Mouse (Mus musculus): Measurements from ENCODE around the gene Zfp800. TPM values are rescaled to one million over a fixed set of nuclear protein-coding genes. Genes with fewer than 3 reads are reported as not detected.
A peak's percentile ranks its signal among the peaks of the same experiment; 100 is the strongest.

Zfp800 gene
- polyA plus RNA-seq, 1 experiment from 2014 or later = 26.8 TPM

GRCm38 (mm10) chr6:28385169-28385568 lies 12.6 kb downstream of the Zfp800 start:
- H3K27me3 ChIP-seq (replicated peaks; ENCODE audit: control insufficient read depth, insufficient read depth, low read length) = no peaks in the 10 kb centered on the region
- no peak overlapping the region for H3K9ac ChIP-seq (ENCODE audit: low read length)
- ATAC-seq (replicated peaks; ENCODE audit: low FRiP score, low TSS enrichment, low read depth) (no peak), DNase-seq (ENCODE audit: low spot score) (no peak)
- 75% methylated on average over 3 of the region's 3 CpGs for WGBS
- H3K9me3 ChIP-seq (ENCODE audit: control insufficient read depth, low read length) = no peaks in the 10 kb centered on the region
- H3K36me3 ChIP-seq (ENCODE audit: control insufficient read depth, insufficient read depth, low read length) = no peaks in the 10 kb centered on the region
- H3K4me1 ChIP-seq (replicated peaks; ENCODE audit: control insufficient read depth, insufficient read depth, low read length) = no peaks in the 10 kb centered on the region
- H3K4me2 ChIP-seq (ENCODE audit: low read length) = no peak overlapping the region
- no peak overlapping the region for H3K27ac ChIP-seq (ENCODE audit: low read depth)
- no peak overlapping the region for H3K4me3 ChIP-seq (ENCODE audit: low read depth, low read length)

GRCm38 (mm10) chr6:28381983-28382382 lies 15.8 kb downstream of the Zfp800 start:
- WGBS = 49% methylated on average over 4 of the region's 4 CpGs
- H3K4me3 ChIP-seq (ENCODE audit: low read depth, low read length) = no peak overlapping the region
- no peak for DNase-seq (ENCODE audit: low spot score)

GRCm38 (mm10) chr6:28369966-28370683 lies 27.7 kb downstream of the Zfp800 start:
- no peaks in the 10 kb centered on the region for H3K4me1 ChIP-seq (replicated peaks; ENCODE audit: control insufficient read depth, insufficient read depth, low read length)
- no peak for ATAC-seq (replicated peaks; ENCODE audit: low FRiP score, low TSS enrichment, low read depth)
- H3K4me2 ChIP-seq (ENCODE audit: low read length) = no peak overlapping the region
- no peaks in the 10 kb centered on the region for H3K27me3 ChIP-seq (replicated peaks; ENCODE audit: control insufficient read depth, insufficient read depth, low read length)
- no peaks in the 10 kb centered on the region for H3K36me3 ChIP-seq (ENCODE audit: control insufficient read depth, insufficient read depth, low read length)
- H3K9me3 ChIP-seq (ENCODE audit: control insufficient read depth, low read length) = no peaks in the 10 kb centered on the region
- no peak overlapping the region for H3K9ac ChIP-seq (ENCODE audit: low read length)
- DNase-seq (ENCODE audit: low spot score) = no peak
- WGBS = 87% methylated on average over 6 of the region's 6 CpGs
- no peak overlapping the region for H3K27ac ChIP-seq (ENCODE audit: low read depth)
- H3K4me3 ChIP-seq (ENCODE audit: low read depth, low read length) = no peak overlapping the region

More at GRCm38 (mm10) chr6:28381983-28382382, 15.8 kb downstream of the Zfp800 start:
- H3K9ac ChIP-seq (ENCODE audit: low read length) = no peak overlapping the region
- H3K27me3 ChIP-seq (replicated peaks; ENCODE audit: control insufficient read depth, insufficient read depth, low read length) = no peaks in the 10 kb centered on the region
- no peak overlapping the region for H3K4me2 ChIP-seq (ENCODE audit: low read length)
- no peak overlapping the region for H3K27ac ChIP-seq (ENCODE audit: low read depth)
- ATAC-seq (replicated peaks; ENCODE audit: low FRiP score, low TSS enrichment, low read depth) = no peak
- H3K36me3 ChIP-seq (ENCODE audit: control insufficient read depth, insufficient read depth, low read length) = no peaks in the 10 kb centered on the region
- H3K9me3 ChIP-seq (ENCODE audit: control insufficient read depth, low read length) = no peaks in the 10 kb centered on the region
- no peaks in the 10 kb centered on the region for H3K4me1 ChIP-seq (replicated peaks; ENCODE audit: control insufficient read depth, insufficient read depth, low read length)

GRCm38 (mm10) chr6:28367575-28367974 lies 30.2 kb downstream of the Zfp800 start:
- no peak overlapping the region for H3K27ac ChIP-seq (ENCODE audit: low read depth)
- no peaks in the 10 kb centered on the region for H3K9me3 ChIP-seq (ENCODE audit: control insufficient read depth, low read length)
- DNase-seq (ENCODE audit: low spot score) = no peak
- no peaks in the 10 kb centered on the region for H3K4me1 ChIP-seq (replicated peaks; ENCODE audit: control insufficient read depth, insufficient read depth, low read length)
- no peaks in the 10 kb centered on the region for H3K27me3 ChIP-seq (replicated peaks; ENCODE audit: control insufficient read depth, insufficient read depth, low read length)
- no peak overlapping the region for H3K4me2 ChIP-seq (ENCODE audit: low read length)
- 95% methylated on average over 9 of the region's 9 CpGs for WGBS
- H3K36me3 ChIP-seq (ENCODE audit: control insufficient read depth, insufficient read depth, low read length) = no peaks in the 10 kb centered on the region
- no peak for ATAC-seq (replicated peaks; ENCODE audit: low FRiP score, low TSS enrichment, low read depth)
- no peak overlapping the region for H3K9ac ChIP-seq (ENCODE audit: low read length)
- H3K4me3 ChIP-seq (ENCODE audit: low read depth, low read length) = no peak overlapping the region

GRCm38 (mm10) chr6:28351066-28351465 lies 46.7 kb downstream of the Zfp800 start:
- Histone ChIP-seq H3K36me3 (ENCODE audit: control insufficient read depth, insufficient read depth, low read length) (no peaks in the 10 kb centered on the region), H3K4me1 (replicated peaks; ENCODE audit: control insufficient read depth, insufficient read depth, low read length) (no peaks in the 10 kb centered on the region), H3K4me2 (ENCODE audit: low read length) (no peak overlapping the region), H3K9me3 (ENCODE audit: control insufficient read depth, low read length) (no peaks in the 10 kb centered on the region), H3K9ac (ENCODE audit: low read length) (no peak overlapping the region), H3K27ac (ENCODE audit: low read depth) (no peak overlapping the region), H3K27me3 (replicated peaks; ENCODE audit: control insufficient read depth, insufficient read depth, low read length) (no peaks in the 10 kb centered on the region), H3K4me3 (ENCODE audit: low read depth, low read length) (no peak overlapping the region)
- 64% methylated on average over 3 of the region's 3 CpGs for WGBS
- ATAC-seq (replicated peaks; ENCODE audit: low FRiP score, low TSS enrichment, low read depth) = no peak
- DNase-seq (ENCODE audit: low spot score) = no peak

GRCm38 (mm10) chr6:28345677-28346076 lies 52.1 kb downstream of the Zfp800 start:
- no peak overlapping the region for H3K9ac ChIP-seq (ENCODE audit: low read length)
- no peak overlapping the region for H3K27ac ChIP-seq (ENCODE audit: low read depth)
- no peak for DNase-seq (ENCODE audit: low spot score)
- H3K27me3 ChIP-seq (replicated peaks; ENCODE audit: control insufficient read depth, insufficient read depth, low read length) = no peaks in the 10 kb centered on the region
- no peak overlapping the region for H3K4me3 ChIP-seq (ENCODE audit: low read depth, low read length)
- H3K4me2 ChIP-seq (ENCODE audit: low read length) = no peak overlapping the region
- H3K36me3 ChIP-seq (ENCODE audit: control insufficient read depth, insufficient read depth, low read length) = no peaks in the 10 kb centered on the region
- no peak for ATAC-seq (replicated peaks; ENCODE audit: low FRiP score, low TSS enrichment, low read depth)
- no peaks in the 10 kb centered on the region for H3K9me3 ChIP-seq (ENCODE audit: control insufficient read depth, low read length)
- H3K4me1 ChIP-seq (replicated peaks; ENCODE audit: control insufficient read depth, insufficient read depth, low read length) = no peaks in the 10 kb centered on the region

- Histone ChIP-seq H3K36me3 (ENCODE audit: control insufficient read depth, insufficient read depth, low read length) (no peaks in the 10 kb centered on the region), H3K4me3 (ENCODE audit: low read depth, low read length) (no peak overlapping the region), H3K9me3 (ENCODE audit: control insufficient read depth, low read length) (no peaks in the 10 kb centered on the region), H3K9ac (ENCODE audit: low read length) (no peak overlapping the region), H3K4me2 (ENCODE audit: low read length) (no peak overlapping the region), H3K4me1 (replicated peaks; ENCODE audit: control insufficient read depth, insufficient read depth, low read length) (no peaks in the 10 kb centered on the region), H3K27me3 (replicated peaks; ENCODE audit: control insufficient read depth, insufficient read depth, low read length) (no peaks in the 10 kb centered on the region), H3K27ac (ENCODE audit: low read depth) (no peak overlapping the region)
- WGBS = 52% methylated on average over 7 of the region's 7 CpGs
- ATAC-seq (replicated peaks; ENCODE audit: low FRiP score, low TSS enrichment, low read depth) (no peak), DNase-seq (ENCODE audit: low spot score) (peak; percentile 56)
Observed at GRCm38 (mm10) chr6:28345181-28345580, 52.6 kb downstream of the Zfp800 start.

GRCm38 (mm10) chr6:28342863-28343262 lies 54.9 kb downstream of the Zfp800 start:
- ATAC-seq (replicated peaks; ENCODE audit: low FRiP score, low TSS enrichment, low read depth) (no peak), DNase-seq (ENCODE audit: low spot score) (no peak)
- no peak overlapping the region for H3K9ac ChIP-seq (ENCODE audit: low read length)
- no peaks in the 10 kb centered on the region for H3K36me3 ChIP-seq (ENCODE audit: control insufficient read depth, insufficient read depth, low read length)
- H3K9me3 ChIP-seq (ENCODE audit: control insufficient read depth, low read length) = no peaks in the 10 kb centered on the region
- no peak overlapping the region for H3K4me2 ChIP-seq (ENCODE audit: low read length)
- 76% methylated on average over 5 of the region's 5 CpGs for WGBS
- H3K27me3 ChIP-seq (replicated peaks; ENCODE audit: control insufficient read depth, insufficient read depth, low read length) = no peaks in the 10 kb centered on the region
- no peak overlapping the region for H3K27ac ChIP-seq (ENCODE audit: low read depth)
- H3K4me3 ChIP-seq (ENCODE audit: low read depth, low read length) = no peak overlapping the region
- H3K4me1 ChIP-seq (replicated peaks; ENCODE audit: control insufficient read depth, insufficient read depth, low read length) = no peaks in the 10 kb centered on the region

- Histone ChIP-seq H3K4me3 (ENCODE audit: low read depth, low read length) (no peak overlapping the region), H3K27ac (ENCODE audit: low read depth) (no peak overlapping the region), H3K36me3 (ENCODE audit: control insufficient read depth, insufficient read depth, low read length) (no peaks in the 10 kb centered on the region), H3K9ac (ENCODE audit: low read length) (no peak overlapping the region), H3K4me1 (replicated peaks; ENCODE audit: control insufficient read depth, insufficient read depth, low read length) (no peaks in the 10 kb centered on the region), H3K9me3 (ENCODE audit: control insufficient read depth, low read length) (no peaks in the 10 kb centered on the region), H3K4me2 (ENCODE audit: low read length) (no peak overlapping the region), H3K27me3 (replicated peaks; ENCODE audit: control insufficient read depth, insufficient read depth, low read length) (no peaks in the 10 kb centered on the region)
- ATAC-seq (replicated peaks; ENCODE audit: low FRiP score, low TSS enrichment, low read depth) (no peak), DNase-seq (ENCODE audit: low spot score) (no peak)
- 87% methylated on average over 4 of the region's 4 CpGs for WGBS
Observed at GRCm38 (mm10) chr6:28341174-28341573, 56.6 kb downstream of the Zfp800 start.

All from intestine, embryonic 14.5 days (tissue).